Mouse (Mus musculus): Measurements from ENCODE around the gene Rwdd4a. TPM values are rescaled to one million over a fixed set of nuclear protein-coding genes. Genes with fewer than 3 reads are reported as not detected.

Rwdd4a gene
- total and polyA plus RNA-seq, 2 experiments from 2014 or later: 18.6 to 29.1 TPM

DNA sequence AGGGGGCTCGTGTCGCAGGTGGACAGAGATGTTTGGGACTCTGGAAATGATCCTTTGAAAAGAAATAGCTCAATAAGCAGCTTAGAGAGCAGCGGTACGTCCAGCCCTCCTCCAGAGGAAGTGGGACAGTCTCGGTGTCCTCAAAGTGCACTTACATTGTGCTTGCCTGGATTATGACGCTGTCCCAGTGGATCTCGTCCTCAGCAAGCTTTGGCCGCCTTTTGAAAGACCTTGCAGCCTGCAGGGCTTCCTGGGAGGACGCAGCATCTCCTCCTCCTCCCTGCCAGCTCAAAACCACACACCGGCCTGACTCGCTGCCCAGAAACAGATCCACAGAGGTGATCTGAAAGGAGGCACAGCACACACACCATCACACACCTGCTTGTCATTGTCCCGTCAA lies 28.0 kb upstream of the Rwdd4a start:
- Histone ChIP-seq H3K4me3 (ENCODE audit: low read depth, low read length) (no peak overlapping the region), H3K9me3 (ENCODE audit: low read length) (no peaks in the 10 kb centered on the region), H3K27me3 (ENCODE audit: insufficient read depth, low read length) (no peaks in the 10 kb centered on the region), H3K4me1 (ENCODE audit: insufficient read depth) (no peaks in the 10 kb centered on the region), H3K4me2 (ENCODE audit: low read depth) (no peak overlapping the region), H3K27ac (ENCODE audit: low read depth, low read length) (no peak overlapping the region), H3K36me3 (ENCODE audit: insufficient read depth) (peaks cover 79% of the 10 kb centered on the region), H3K9ac (no peak overlapping the region)
- ATAC-seq (no peak), DNase-seq (no peak)
- TF ChIP-seq CTCF (IDR thresholded peaks at IDR 0.05; ENCODE audit: low read depth): no peak
- 85% methylated on average over 12 of the region's 12 CpGs for WGBS

DNA sequence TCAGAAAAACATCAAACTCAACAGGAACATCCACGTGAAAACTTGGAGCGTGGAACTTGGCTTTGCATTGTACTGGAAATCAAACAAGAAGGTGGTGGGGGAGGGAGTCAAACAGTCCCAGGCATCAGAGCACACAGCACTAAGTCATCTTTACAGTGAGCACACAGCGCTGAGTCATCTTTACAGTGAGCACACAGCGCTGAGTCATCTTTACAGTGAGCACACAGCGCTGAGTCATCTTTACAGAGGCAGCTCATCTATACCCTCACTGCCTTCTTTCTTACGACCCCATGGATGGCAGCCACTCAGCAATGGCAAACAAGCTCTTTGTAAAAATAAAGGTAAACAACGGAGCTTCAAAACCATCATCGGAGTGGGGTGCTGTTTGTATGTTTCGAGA lies 22.5 kb upstream of the Rwdd4a start:
- no peaks in the 10 kb centered on the region for H3K27me3 ChIP-seq (ENCODE audit: insufficient read depth, low read length)
- H3K36me3 ChIP-seq (ENCODE audit: insufficient read depth): peaks cover 75% of the 10 kb centered on the region

DNA sequence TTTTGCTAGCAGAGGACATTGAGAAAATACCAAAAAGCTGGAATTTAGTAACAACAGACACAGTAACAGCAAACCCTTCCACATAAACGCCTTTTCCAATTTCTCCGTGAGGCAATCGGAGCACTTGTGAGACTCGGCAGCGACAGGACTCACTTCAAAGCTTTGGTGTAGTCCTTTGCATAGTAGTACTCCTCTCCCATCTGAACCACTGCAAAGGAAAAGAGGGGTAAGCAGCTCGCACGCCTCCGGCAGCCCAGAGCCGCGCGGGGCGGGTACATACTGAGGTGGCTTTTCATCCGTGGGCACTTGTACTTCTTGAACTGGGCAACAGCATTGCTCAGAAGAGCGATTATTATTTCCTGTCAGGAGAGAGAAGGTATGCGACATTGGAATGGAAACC lies 19.9 kb upstream of the Rwdd4a start:
- DNase-seq: no peak
- no peak for TF ChIP-seq CTCF (IDR thresholded peaks at IDR 0.05; ENCODE audit: low read depth)
- 96% methylated on average over 15 of the region's 15 CpGs for WGBS
- Histone ChIP-seq H3K4me1 (ENCODE audit: insufficient read depth) (no peaks in the 10 kb centered on the region), H3K27me3 (ENCODE audit: insufficient read depth, low read length) (no peaks in the 10 kb centered on the region), H3K9me3 (ENCODE audit: low read length) (no peaks in the 10 kb centered on the region), H3K27ac (ENCODE audit: low read depth, low read length) (no peak overlapping the region), H3K9ac (no peak overlapping the region), H3K36me3 (ENCODE audit: insufficient read depth) (peaks cover 75% of the 10 kb centered on the region), H3K4me3 (ENCODE audit: low read depth, low read length) (no peak overlapping the region), H3K4me2 (ENCODE audit: low read depth) (no peak overlapping the region)
- no peak for ATAC-seq

More for the DNA sequence above, 22.5 kb upstream of the Rwdd4a start:
- ATAC-seq (no peak), DNase-seq (no peak)
- Histone ChIP-seq H3K4me1 (ENCODE audit: insufficient read depth) (no peaks in the 10 kb centered on the region), H3K9me3 (ENCODE audit: low read length) (no peaks in the 10 kb centered on the region), H3K9ac (no peak overlapping the region), H3K27ac (ENCODE audit: low read depth, low read length) (no peak overlapping the region), H3K4me3 (ENCODE audit: low read depth, low read length) (no peak overlapping the region), H3K4me2 (ENCODE audit: low read depth) (no peak overlapping the region)
- 93% methylated on average over 9 of the region's 9 CpGs for WGBS
- no peak for TF ChIP-seq CTCF (IDR thresholded peaks at IDR 0.05; ENCODE audit: low read depth)

DNA sequence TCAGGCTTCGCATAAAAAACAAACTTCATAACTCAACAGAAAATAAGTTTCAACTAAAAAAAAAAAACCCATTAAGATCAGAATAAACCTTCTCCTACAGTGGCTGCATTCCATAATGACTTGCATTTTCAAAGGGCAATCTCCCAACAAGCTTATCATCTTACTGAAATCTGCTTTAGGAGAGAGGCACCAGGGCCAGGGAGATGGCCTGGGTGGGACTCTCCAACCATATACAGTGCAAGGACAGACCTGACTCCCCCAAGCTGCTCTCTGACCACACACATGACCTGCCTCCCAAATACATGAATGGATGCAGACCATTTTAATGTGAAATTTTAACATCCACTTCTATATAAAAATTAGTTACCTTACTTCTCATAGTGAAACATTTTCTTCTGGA lies 5.4 kb upstream of the Rwdd4a start:
- H3K27me3 ChIP-seq (ENCODE audit: insufficient read depth, low read length): no peaks in the 10 kb centered on the region
- H3K9me3 ChIP-seq (ENCODE audit: low read length): no peaks in the 10 kb centered on the region
- H3K4me2 ChIP-seq (ENCODE audit: low read depth): no peak overlapping the region
- no peak for TF ChIP-seq CTCF (IDR thresholded peaks at IDR 0.05; ENCODE audit: low read depth)
- WGBS: 92% methylated on average over 1 of the region's 1 CpGs
- H3K36me3 ChIP-seq (ENCODE audit: insufficient read depth): peaks cover 38% of the 10 kb centered on the region
- no peak overlapping the region for H3K4me3 ChIP-seq (ENCODE audit: low read depth, low read length)
- no peaks in the 10 kb centered on the region for H3K4me1 ChIP-seq (ENCODE audit: insufficient read depth)
- ATAC-seq (no peak), DNase-seq (no peak)
- no peak overlapping the region for H3K27ac ChIP-seq (ENCODE audit: low read depth, low read length)
- H3K9ac ChIP-seq: no peak overlapping the region

DNA sequence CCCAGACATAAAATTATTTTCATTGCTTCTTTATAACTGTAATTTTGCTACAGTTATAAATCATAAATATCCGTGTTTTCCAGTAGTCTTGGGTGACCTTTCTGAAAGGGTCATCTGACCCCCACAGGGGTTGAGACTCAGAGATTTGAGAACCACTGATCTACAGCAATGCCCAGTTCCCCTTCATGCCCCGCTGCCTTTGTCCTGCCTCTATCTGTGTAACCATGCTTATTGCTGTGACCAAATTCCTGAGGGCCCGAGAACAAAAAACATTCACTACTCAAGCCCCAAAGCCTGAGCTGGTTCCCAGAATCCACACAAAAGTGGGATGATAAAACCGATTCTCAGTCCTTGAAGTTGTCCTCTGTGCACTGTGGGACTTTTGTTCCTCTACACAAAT lies 4.9 kb downstream of the Rwdd4a start:
- WGBS: 68% methylated on average over 4 of the region's 4 CpGs
- Histone ChIP-seq H3K4me3 (ENCODE audit: low read depth, low read length) (no peak overlapping the region), H3K27ac (ENCODE audit: low read depth, low read length) (no peak overlapping the region), H3K9ac (no peak overlapping the region), H3K27me3 (ENCODE audit: insufficient read depth, low read length) (no peaks in the 10 kb centered on the region), H3K4me2 (ENCODE audit: low read depth) (no peak overlapping the region), H3K9me3 (ENCODE audit: low read length) (no peaks in the 10 kb centered on the region), H3K4me1 (ENCODE audit: insufficient read depth) (peaks cover 8% of the 10 kb centered on the region), H3K36me3 (ENCODE audit: insufficient read depth) (peaks cover 18% of the 10 kb centered on the region)
- TF ChIP-seq CTCF (IDR thresholded peaks at IDR 0.05; ENCODE audit: low read depth): no peak
- ATAC-seq: no peak
- no peak for DNase-seq

DNA sequence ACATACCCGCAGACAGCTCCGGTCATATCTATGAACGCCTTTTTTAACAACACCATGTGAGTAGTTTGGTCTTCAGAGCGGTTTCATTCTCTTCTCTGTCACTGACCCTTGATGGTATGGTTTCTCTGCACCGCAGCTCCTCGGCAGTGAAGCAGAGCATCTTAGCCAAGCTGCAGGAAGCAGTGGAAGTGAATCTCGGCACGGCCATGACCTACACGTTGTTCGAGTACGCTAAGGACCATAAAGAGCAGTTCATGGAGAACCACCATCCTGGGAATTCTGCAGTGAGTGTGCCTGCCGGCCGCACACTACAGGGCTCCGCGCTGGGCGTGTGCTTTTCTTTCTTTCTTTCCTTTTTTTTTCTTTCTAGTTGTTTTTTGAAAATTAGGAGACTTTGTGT lies 9.3 kb downstream of the Rwdd4a start:
- H3K9me3 ChIP-seq (ENCODE audit: low read length): no peaks in the 10 kb centered on the region
- no peaks in the 10 kb centered on the region for H3K27me3 ChIP-seq (ENCODE audit: insufficient read depth, low read length)
- ATAC-seq (no peak), DNase-seq (no peak)
- no peak overlapping the region for H3K4me3 ChIP-seq (ENCODE audit: low read depth, low read length)
- H3K4me2 ChIP-seq (ENCODE audit: low read depth): no peak overlapping the region
- H3K9ac ChIP-seq: no peak overlapping the region
- H3K36me3 ChIP-seq (ENCODE audit: insufficient read depth): peaks cover 54% of the 10 kb centered on the region
- no peaks in the 10 kb centered on the region for H3K4me1 ChIP-seq (ENCODE audit: insufficient read depth)
- TF ChIP-seq CTCF (IDR thresholded peaks at IDR 0.05; ENCODE audit: low read depth): no peak
- no peak overlapping the region for H3K27ac ChIP-seq (ENCODE audit: low read depth, low read length)
- 96% methylated on average over 16 of the region's 16 CpGs for WGBS

DNA sequence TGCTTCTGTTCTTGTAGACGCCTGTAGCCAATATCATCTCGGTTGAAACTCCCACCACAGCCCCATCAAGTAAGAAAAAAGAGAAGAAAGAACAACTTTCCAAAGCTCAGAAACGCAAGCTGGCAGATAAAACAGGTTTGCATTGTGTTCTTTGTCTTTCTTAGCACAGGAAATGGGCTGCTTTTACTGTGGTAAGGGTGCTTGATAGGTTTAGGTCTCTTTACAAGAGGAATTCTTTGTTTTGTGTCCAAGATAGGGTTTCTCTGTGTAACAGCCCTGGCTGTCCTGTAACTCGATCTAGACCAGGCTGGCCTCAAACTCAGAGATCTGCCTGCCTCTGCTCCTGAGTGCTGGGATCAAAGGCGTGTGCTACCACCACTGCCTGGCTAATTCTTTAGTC lies 10.6 kb downstream of the Rwdd4a start:
- DNase-seq (no peak), ATAC-seq (no peak)
- WGBS: 93% methylated on average over 5 of the region's 5 CpGs
- Histone ChIP-seq H3K36me3 (ENCODE audit: insufficient read depth) (peaks cover 68% of the 10 kb centered on the region), H3K9me3 (ENCODE audit: low read length) (no peaks in the 10 kb centered on the region), H3K9ac (no peak overlapping the region), H3K4me3 (ENCODE audit: low read depth, low read length) (no peak overlapping the region), H3K27ac (ENCODE audit: low read depth, low read length) (no peak overlapping the region), H3K27me3 (ENCODE audit: insufficient read depth, low read length) (no peaks in the 10 kb centered on the region), H3K4me2 (ENCODE audit: low read depth) (no peak overlapping the region), H3K4me1 (ENCODE audit: insufficient read depth) (no peaks in the 10 kb centered on the region)
- no peak for TF ChIP-seq CTCF (IDR thresholded peaks at IDR 0.05; ENCODE audit: low read depth)

DNA sequence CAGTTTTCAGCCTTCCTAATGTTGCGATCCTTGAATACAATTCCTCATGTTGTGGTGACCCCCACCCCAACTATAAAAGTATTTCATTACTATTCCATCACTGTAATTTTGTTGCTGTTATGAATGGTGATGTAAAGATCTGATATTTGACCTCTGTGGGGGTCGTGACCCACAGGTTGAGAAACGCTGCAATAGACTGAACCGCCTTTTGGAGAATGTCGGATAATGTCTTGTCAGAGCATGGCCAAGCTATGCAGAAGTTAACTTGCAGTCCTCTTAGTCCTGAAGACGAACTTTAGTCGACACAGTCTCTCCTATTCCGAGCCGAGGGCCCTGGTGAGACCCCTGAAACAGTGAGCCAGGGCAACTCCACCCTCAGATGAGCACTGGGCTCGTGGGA lies 13.6 kb downstream of the Rwdd4a start:
- Histone ChIP-seq H3K4me2 (ENCODE audit: low read depth) (no peak overlapping the region), H3K4me1 (ENCODE audit: insufficient read depth) (no peaks in the 10 kb centered on the region), H3K9me3 (ENCODE audit: low read length) (no peaks in the 10 kb centered on the region), H3K4me3 (ENCODE audit: low read depth, low read length) (no peak overlapping the region), H3K27ac (ENCODE audit: low read depth, low read length) (no peak overlapping the region), H3K36me3 (ENCODE audit: insufficient read depth) (peaks cover 77% of the 10 kb centered on the region), H3K9ac (no peak overlapping the region), H3K27me3 (ENCODE audit: insufficient read depth, low read length) (no peaks in the 10 kb centered on the region)
- ATAC-seq (no peak), DNase-seq (no peak)
- WGBS: 97% methylated on average over 10 of the region's 10 CpGs
- no peak for TF ChIP-seq CTCF (IDR thresholded peaks at IDR 0.05; ENCODE audit: low read depth)
